Mouse (Mus musculus): ENCODE results near the gene Orc3. TPM values are rescaled to one million over a fixed set of nuclear protein-coding genes. Genes with fewer than 3 reads are reported as not detected.

Orc3 gene
- total RNA-seq, 1 experiment from 2014 or later, result 70.0 TPM

Other genes with a start within 250 kb of the Orc3 start
- 70.2 and 79.2 TPM in 2 replicates for gene Akirin2, start 64.0 kb downstream of the Orc3 start, total RNA-seq (2021)
- gene Rars2, start within 50 bp of the Orc3 start, total RNA-seq (2021), result 39.6 and 46.2 TPM in 2 replicates
- 45.4 and 46.1 TPM in 2 replicates for gene Slc35a1, start 72.5 kb upstream of the Orc3 start, total RNA-seq (2021)
- gene Cfap206, start 115.3 kb upstream of the Orc3 start, total RNA-seq (2021), result not detected in 2 replicates
- not detected in 2 replicates for gene Gm136, start 141.3 kb upstream of the Orc3 start, total RNA-seq (2021)
- gene Smim8, start 163.5 kb upstream of the Orc3 start, total RNA-seq (2021), result 15.2 and 23.8 TPM in 2 replicates

Data from adrenal gland, postnatal 25 days (tissue).